Mouse (Mus musculus) activated CD4-positive, CD25-positive, alpha-beta regulatory T cell (primary cell): ENCODE results near the gene Gm21739. TPM values are rescaled to one million over a fixed set of nuclear protein-coding genes. Genes with fewer than 3 reads are reported as not detected.

Source experiments
- polyA plus RNA-seq, 2 experiments: library from polyadenylated mRNA; unstranded; fragments of 100-300 nt; shearing (Covaris generic); gene quantifications; one replicate each; pipeline ENCODE4 v1.2.1; 2017

The Gm21739 gene
- not detected for polyA plus RNA-seq

GRCm38 (mm10) chrY:44264344-44264743 lies at the start of gene Gm21739:
Gm21739 (minus strand) TSS chrY:44264444.

